Mouse (Mus musculus): ENCODE results near the gene Gm5065.

The Gm5065 gene

GRCm38 (mm10) chr7:5350237-5350636 lies at the start of gene Gm5065:
Gene Gm5065, plus strand, starts transcription at chr7:5350537.
- no peaks in the 10 kb centered on the region for H3K27me3 ChIP-seq (ENCODE audit: insufficient read depth, low read length)
- no peaks in the 10 kb centered on the region for H3K36me3 ChIP-seq (ENCODE audit: insufficient read depth, low read length)
- peaks cover 10% of the 10 kb centered on the region for H3K9me3 ChIP-seq (ENCODE audit: low read length)
- no peak within 1 kb of the TSS for H3K4me3 ChIP-seq (replicated peaks; ENCODE audit: low read length)
- no peaks in the 10 kb centered on the region for H3K4me1 ChIP-seq (replicated peaks; ENCODE audit: low read depth, low read length)
- TF ChIP-seq POU5F1 (IDR thresholded peaks at IDR 0.05; ENCODE audit: borderline replicate concordance, low read length) (no peak), NANOG (IDR thresholded peaks at IDR 0.05; ENCODE audit: borderline replicate concordance, low read length) (no peak), CTCF (conservative IDR thresholded peaks at IDR 0.05; ENCODE audit: low read length) (no peak)

GRCm38 (mm10) chr7:5327511-5327910 lies 22.8 kb upstream of the Gm5065 start:
- Histone ChIP-seq H3K36me3 (ENCODE audit: insufficient read depth, low read length) (no peaks in the 10 kb centered on the region), H3K9me3 (ENCODE audit: low read length) (no peaks in the 10 kb centered on the region), H3K4me1 (replicated peaks; ENCODE audit: low read depth, low read length) (no peaks in the 10 kb centered on the region), H3K4me3 (replicated peaks; ENCODE audit: low read length) (no peak overlapping the region), H3K27me3 (ENCODE audit: insufficient read depth, low read length) (no peaks in the 10 kb centered on the region)
- TF ChIP-seq NANOG (IDR thresholded peaks at IDR 0.05; ENCODE audit: borderline replicate concordance, low read length): no peak
- TF ChIP-seq CTCF (conservative IDR thresholded peaks at IDR 0.05; ENCODE audit: low read length): no peak
- TF ChIP-seq POU5F1 (IDR thresholded peaks at IDR 0.05; ENCODE audit: borderline replicate concordance, low read length): no peak

- no peak for TF ChIP-seq CTCF (conservative IDR thresholded peaks at IDR 0.05; ENCODE audit: low read length)
- TF ChIP-seq NANOG (IDR thresholded peaks at IDR 0.05; ENCODE audit: borderline replicate concordance, low read length): no peak
- TF ChIP-seq POU5F1 (IDR thresholded peaks at IDR 0.05; ENCODE audit: borderline replicate concordance, low read length): no peak
- no peaks in the 10 kb centered on the region for H3K27me3 ChIP-seq (ENCODE audit: insufficient read depth, low read length)
- H3K36me3 ChIP-seq (ENCODE audit: insufficient read depth, low read length): no peaks in the 10 kb centered on the region
- H3K4me1 ChIP-seq (replicated peaks; ENCODE audit: low read depth, low read length): no peaks in the 10 kb centered on the region
- no peak within 1 kb of the TSS for H3K4me3 ChIP-seq (replicated peaks; ENCODE audit: low read length)
- peaks cover 5% of the 10 kb centered on the region; the same call in 1 of the 2 replicates for H3K9me3 ChIP-seq (ENCODE audit: low read length)
Measured at GRCm38 (mm10) chr7:5350935-5351334, 598 bp downstream of the Gm5065 start, which contains the start of gene Nlrp2. Gene Nlrp2, minus strand, starts transcription at chr7:5351035.

- no peak for TF ChIP-seq NANOG (IDR thresholded peaks at IDR 0.05; ENCODE audit: borderline replicate concordance, low read length)
- TF ChIP-seq CTCF (conservative IDR thresholded peaks at IDR 0.05; ENCODE audit: low read length): no peak
- no peak for TF ChIP-seq POU5F1 (IDR thresholded peaks at IDR 0.05; ENCODE audit: borderline replicate concordance, low read length)
- Histone ChIP-seq H3K4me3 (replicated peaks; ENCODE audit: low read length) (no peak overlapping the region), H3K36me3 (ENCODE audit: insufficient read depth, low read length) (no peaks in the 10 kb centered on the region), H3K4me1 (replicated peaks; ENCODE audit: low read depth, low read length) (no peaks in the 10 kb centered on the region), H3K27me3 (ENCODE audit: insufficient read depth, low read length) (no peaks in the 10 kb centered on the region), H3K9me3 (ENCODE audit: low read length) (peaks cover 51% of the 10 kb centered on the region)
Measured at GRCm38 (mm10) chr7:5363599-5363998, 13.3 kb downstream of the Gm5065 start.

GRCm38 (mm10) chr7:5366724-5367123 lies 16.4 kb downstream of the Gm5065 start:
- no peaks in the 10 kb centered on the region for H3K4me1 ChIP-seq (replicated peaks; ENCODE audit: low read depth, low read length)
- no peaks in the 10 kb centered on the region for H3K27me3 ChIP-seq (ENCODE audit: insufficient read depth, low read length)
- TF ChIP-seq CTCF (conservative IDR thresholded peaks at IDR 0.05; ENCODE audit: low read length): no peak
- TF ChIP-seq POU5F1 (IDR thresholded peaks at IDR 0.05; ENCODE audit: borderline replicate concordance, low read length): no peak
- no peak for TF ChIP-seq NANOG (IDR thresholded peaks at IDR 0.05; ENCODE audit: borderline replicate concordance, low read length)
- peaks cover 52% of the 10 kb centered on the region for H3K9me3 ChIP-seq (ENCODE audit: low read length)
- H3K36me3 ChIP-seq (ENCODE audit: insufficient read depth, low read length): no peaks in the 10 kb centered on the region
- no peak overlapping the region for H3K4me3 ChIP-seq (replicated peaks; ENCODE audit: low read length)

GRCm38 (mm10) chr7:5406201-5406600 lies 55.9 kb downstream of the Gm5065 start:
- H3K4me1 ChIP-seq (replicated peaks; ENCODE audit: low read depth, low read length): no peaks in the 10 kb centered on the region
- no peaks in the 10 kb centered on the region for H3K27me3 ChIP-seq (ENCODE audit: insufficient read depth, low read length)
- no peak overlapping the region for H3K4me3 ChIP-seq (replicated peaks; ENCODE audit: low read length)
- TF ChIP-seq CTCF (conservative IDR thresholded peaks at IDR 0.05; ENCODE audit: low read length): no peak
- TF ChIP-seq NANOG (IDR thresholded peaks at IDR 0.05; ENCODE audit: borderline replicate concordance, low read length): no peak
- TF ChIP-seq POU5F1 (IDR thresholded peaks at IDR 0.05; ENCODE audit: borderline replicate concordance, low read length): no peak
- no peaks in the 10 kb centered on the region for H3K36me3 ChIP-seq (ENCODE audit: insufficient read depth, low read length)
- no peaks in the 10 kb centered on the region for H3K9me3 ChIP-seq (ENCODE audit: low read length)
